Mouse (Mus musculus): ENCODE data around the gene Camk1d. TPM values are rescaled to one million over a fixed set of nuclear protein-coding genes. Genes with fewer than 3 reads are reported as not detected.

Gene Camk1d
- total and polyA plus RNA-seq, 3 experiments: 2.6 to 10.8 (median 6.8) TPM

- Histone ChIP-seq H3K4me3 (ENCODE audit: low read depth, low read length) (peak overlapping the region; percentile 72; the same call in 1 of the 2 replicates), H3K9me3 (replicated peaks) (peaks cover 8% of the 10 kb centered on the region), H3K27me3 (ENCODE audit: insufficient read depth, low read length) (peaks cover 46% of the 10 kb centered on the region), H3K36me3 (replicated peaks) (no peaks in the 10 kb centered on the region), H3K4me1 (ENCODE audit: insufficient read depth, low read depth, low read length) (peaks cover 24% of the 10 kb centered on the region)
- TF ChIP-seq CTCF (IDR thresholded peaks at IDR 0.05; ENCODE audit: low read depth, low read length) (no peak), GATA1 (IDR thresholded peaks at IDR 0.05; ENCODE audit: borderline replicate concordance, low read length) (no peak), POLR2AphosphoS5 (IDR thresholded peaks at IDR 0.05; ENCODE audit: insufficient replicate concordance, low read depth, low read length) (no peak), GATA2 (IDR thresholded peaks at IDR 0.05; ENCODE audit: borderline replicate concordance, low read depth, low read length) (no peak), TAL1 (conservative IDR thresholded peaks at IDR 0.05; ENCODE audit: low read depth, low read length) (no peak)
- ATAC-seq (ENCODE audit: extremely low read depth, insufficient number of reproducible peaks, low FRiP score, poor library complexity, severe bottlenecking) (no peak), DNase-seq (ENCODE audit: low spot score) (no peak)
These were observed 717 bp upstream of the Camk1d start for GRCm38 (mm10) chr2:5715054-5715410.

GRCm38 (mm10) chr2:5713325-5714210 lies 747 bp downstream of the Camk1d start:
- Histone ChIP-seq H3K36me3 (replicated peaks) (no peaks in the 10 kb centered on the region), H3K4me1 (ENCODE audit: insufficient read depth, low read depth, low read length) (peaks cover 24% of the 10 kb centered on the region), H3K27me3 (ENCODE audit: insufficient read depth, low read length) (peaks cover 49% of the 10 kb centered on the region), H3K4me3 (ENCODE audit: low read depth, low read length) (peak overlapping the region; percentile 72), H3K9me3 (replicated peaks) (peaks cover 8% of the 10 kb centered on the region)
- DNase-seq (ENCODE audit: low spot score): peak; percentile 10
- TF ChIP-seq TAL1 (conservative IDR thresholded peaks at IDR 0.05; ENCODE audit: low read depth, low read length) (no peak), CTCF (IDR thresholded peaks at IDR 0.05; ENCODE audit: low read depth, low read length) (no peak)
- ATAC-seq (ENCODE audit: extremely low read depth, insufficient number of reproducible peaks, low FRiP score, poor library complexity, severe bottlenecking): peak; percentile 58

GRCm38 (mm10) chr2:5712255-5712654 lies 2.1 kb downstream of the Camk1d start:
- DNase-seq (ENCODE audit: low spot score): no peak
- peaks cover 51% of the 10 kb centered on the region for H3K27me3 ChIP-seq (ENCODE audit: insufficient read depth, low read length)
- peaks cover 3% of the 10 kb centered on the region; the same call in 1 of the 2 replicates for H3K9me3 ChIP-seq (replicated peaks)
- TF ChIP-seq TAL1 (conservative IDR thresholded peaks at IDR 0.05; ENCODE audit: low read depth, low read length): no peak
- TF ChIP-seq POLR2AphosphoS5 (IDR thresholded peaks at IDR 0.05; ENCODE audit: insufficient replicate concordance, low read depth, low read length): no peak
- no peak for TF ChIP-seq GATA2 (IDR thresholded peaks at IDR 0.05; ENCODE audit: borderline replicate concordance, low read depth, low read length)
- TF ChIP-seq CTCF (IDR thresholded peaks at IDR 0.05; ENCODE audit: low read depth, low read length): no peak
- no peak for TF ChIP-seq GATA1 (IDR thresholded peaks at IDR 0.05; ENCODE audit: borderline replicate concordance, low read length)
- H3K4me1 ChIP-seq (ENCODE audit: insufficient read depth, low read depth, low read length): peaks cover 24% of the 10 kb centered on the region
- ATAC-seq (ENCODE audit: extremely low read depth, insufficient number of reproducible peaks, low FRiP score, poor library complexity, severe bottlenecking): no peak
- no peaks in the 10 kb centered on the region for H3K36me3 ChIP-seq (replicated peaks)
- H3K4me3 ChIP-seq (ENCODE audit: low read depth, low read length): no peak overlapping the region

GRCm38 (mm10) chr2:5709911-5710310 lies 4.4 kb downstream of the Camk1d start:
- Histone ChIP-seq H3K4me3 (ENCODE audit: low read depth, low read length) (no peak overlapping the region), H3K4me1 (ENCODE audit: insufficient read depth, low read depth, low read length) (peaks cover 21% of the 10 kb centered on the region), H3K9me3 (replicated peaks) (no peaks in the 10 kb centered on the region), H3K27me3 (ENCODE audit: insufficient read depth, low read length) (peaks cover 40% of the 10 kb centered on the region), H3K36me3 (replicated peaks) (no peaks in the 10 kb centered on the region)
- no peak for DNase-seq (ENCODE audit: low spot score)
- TF ChIP-seq GATA2 (IDR thresholded peaks at IDR 0.05; ENCODE audit: borderline replicate concordance, low read depth, low read length): no peak
- TF ChIP-seq CTCF (IDR thresholded peaks at IDR 0.05; ENCODE audit: low read depth, low read length): no peak
- TF ChIP-seq TAL1 (conservative IDR thresholded peaks at IDR 0.05; ENCODE audit: low read depth, low read length): no peak
- no peak for TF ChIP-seq GATA1 (IDR thresholded peaks at IDR 0.05; ENCODE audit: borderline replicate concordance, low read length)
- no peak for TF ChIP-seq POLR2AphosphoS5 (IDR thresholded peaks at IDR 0.05; ENCODE audit: insufficient replicate concordance, low read depth, low read length)
- no peak for ATAC-seq (ENCODE audit: extremely low read depth, insufficient number of reproducible peaks, low FRiP score, poor library complexity, severe bottlenecking)

- no peaks in the 10 kb centered on the region for H3K36me3 ChIP-seq (replicated peaks)
- H3K4me3 ChIP-seq (ENCODE audit: low read depth, low read length): no peak overlapping the region
- H3K9me3 ChIP-seq (replicated peaks): no peaks in the 10 kb centered on the region
- ATAC-seq (ENCODE audit: extremely low read depth, insufficient number of reproducible peaks, low FRiP score, poor library complexity, severe bottlenecking) (no peak), DNase-seq (ENCODE audit: low spot score) (no peak)
- H3K27me3 ChIP-seq (ENCODE audit: insufficient read depth, low read length): peaks cover 22% of the 10 kb centered on the region; the same call in 1 of the 2 replicates
- H3K4me1 ChIP-seq (ENCODE audit: insufficient read depth, low read depth, low read length): peaks cover 5% of the 10 kb centered on the region; the same call in 1 of the 2 replicates
- no peak for TF ChIP-seq TAL1 (conservative IDR thresholded peaks at IDR 0.05; ENCODE audit: low read depth, low read length)
- TF ChIP-seq GATA1 (IDR thresholded peaks at IDR 0.05; ENCODE audit: borderline replicate concordance, low read length): no peak
- TF ChIP-seq POLR2AphosphoS5 (IDR thresholded peaks at IDR 0.05; ENCODE audit: insufficient replicate concordance, low read depth, low read length): no peak
- TF ChIP-seq GATA2 (IDR thresholded peaks at IDR 0.05; ENCODE audit: borderline replicate concordance, low read depth, low read length): no peak
- no peak for TF ChIP-seq CTCF (IDR thresholded peaks at IDR 0.05; ENCODE audit: low read depth, low read length)
These were observed 6.2 kb downstream of the Camk1d start for GRCm38 (mm10) chr2:5707871-5708733.

- Histone ChIP-seq H3K36me3 (replicated peaks) (no peaks in the 10 kb centered on the region), H3K27me3 (ENCODE audit: insufficient read depth, low read length) (peaks cover 8% of the 10 kb centered on the region; the same call in 1 of the 2 replicates), H3K4me1 (ENCODE audit: insufficient read depth, low read depth, low read length) (no peaks in the 10 kb centered on the region), H3K4me3 (ENCODE audit: low read depth, low read length) (no peak overlapping the region), H3K9me3 (replicated peaks) (no peaks in the 10 kb centered on the region)
- no peak for DNase-seq (ENCODE audit: low spot score)
- no peak for TF ChIP-seq CTCF (IDR thresholded peaks at IDR 0.05; ENCODE audit: low read depth, low read length)
- no peak for TF ChIP-seq TAL1 (conservative IDR thresholded peaks at IDR 0.05; ENCODE audit: low read depth, low read length)
- TF ChIP-seq GATA2 (IDR thresholded peaks at IDR 0.05; ENCODE audit: borderline replicate concordance, low read depth, low read length): no peak
- no peak for TF ChIP-seq GATA1 (IDR thresholded peaks at IDR 0.05; ENCODE audit: borderline replicate concordance, low read length)
- no peak for TF ChIP-seq POLR2AphosphoS5 (IDR thresholded peaks at IDR 0.05; ENCODE audit: insufficient replicate concordance, low read depth, low read length)
- ATAC-seq (ENCODE audit: extremely low read depth, insufficient number of reproducible peaks, low FRiP score, poor library complexity, severe bottlenecking): no peak
These were observed 7.7 kb downstream of the Camk1d start for GRCm38 (mm10) chr2:5706618-5707017.
